Mouse (Mus musculus) lung, postnatal 10 days (tissue): ENCODE results near the gene Gemin2.

Experiments used
- DNase-seq: peaks from one replicate; pipeline ENCODE4 v3.0.0; 2021

The Gemin2 gene

DNA sequence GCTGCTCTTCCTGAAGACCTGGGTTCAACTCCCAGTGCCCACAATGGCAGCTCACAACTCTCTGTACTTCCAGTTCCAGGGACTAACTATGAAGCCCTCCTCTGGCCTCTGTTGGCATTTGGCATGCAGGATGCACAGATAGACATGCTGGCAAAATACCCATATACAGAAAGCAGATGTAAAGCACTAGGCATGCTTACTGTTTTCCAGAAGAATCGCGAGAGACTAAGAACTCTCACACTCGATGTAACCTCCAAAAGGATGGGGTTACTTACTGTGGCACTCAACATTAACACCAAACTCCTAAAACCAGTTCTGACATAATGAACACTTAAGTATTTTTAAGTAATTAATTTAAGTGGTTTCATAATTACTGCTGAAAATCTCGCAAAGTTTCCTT, 47.1 kb downstream of the Gemin2 start:
- DNase-seq: no peak

DNA sequence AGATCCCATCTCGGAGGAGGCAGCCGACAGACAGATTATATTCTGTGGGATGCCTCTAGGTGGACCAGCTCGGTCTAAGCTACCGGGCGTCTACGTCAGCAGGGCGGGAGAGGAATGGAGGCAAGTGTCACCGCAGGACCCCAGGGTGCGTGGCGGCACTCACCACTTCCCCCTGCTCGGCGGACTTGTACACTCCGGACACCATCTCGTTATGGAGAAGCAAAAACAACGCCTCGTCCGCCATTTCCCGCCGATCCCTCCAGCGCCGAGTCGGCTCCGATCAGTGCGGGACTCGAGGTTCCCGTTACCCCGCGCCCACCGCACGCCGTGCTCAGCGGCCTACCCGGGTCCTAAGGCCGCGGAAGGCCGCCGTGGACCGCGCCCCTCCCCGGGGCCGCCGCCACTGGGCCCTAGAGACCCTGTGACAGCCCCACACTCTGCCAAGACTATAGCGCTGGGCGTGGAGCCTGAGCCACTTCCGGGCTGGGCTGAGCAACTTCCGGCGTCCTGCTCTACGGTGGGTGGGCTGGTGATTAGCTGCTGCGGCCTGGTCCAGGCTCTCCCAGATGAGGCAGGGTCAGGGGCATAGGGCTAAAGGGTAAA, 47.9 kb downstream of the Gemin2 start, which contains the start of gene Trappc6b:
Gene Trappc6b, minus strand, starts transcription at position 480 of the 603 bp plus-strand sequence.
- DNase-seq: peak; percentile 90

DNA sequence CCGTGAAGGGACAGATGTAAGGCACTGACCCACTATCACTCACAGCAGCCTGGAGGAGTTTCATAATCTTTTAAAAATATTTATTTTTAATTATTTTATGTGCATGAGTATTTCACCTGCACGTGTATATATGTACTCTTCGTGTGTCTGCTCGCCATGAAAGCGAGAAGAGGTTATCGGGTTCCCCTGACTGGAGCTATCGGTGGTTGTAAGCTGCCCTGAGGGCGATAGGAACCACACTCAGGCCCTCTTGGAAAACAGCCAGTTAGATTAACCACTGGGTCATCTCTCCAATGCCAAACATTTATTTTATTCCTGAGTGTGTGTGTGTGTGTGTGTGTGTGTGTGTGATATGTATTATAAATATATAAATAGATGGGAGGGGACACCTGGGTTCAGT, 51.6 kb downstream of the Gemin2 start:
- no peak for DNase-seq

DNA sequence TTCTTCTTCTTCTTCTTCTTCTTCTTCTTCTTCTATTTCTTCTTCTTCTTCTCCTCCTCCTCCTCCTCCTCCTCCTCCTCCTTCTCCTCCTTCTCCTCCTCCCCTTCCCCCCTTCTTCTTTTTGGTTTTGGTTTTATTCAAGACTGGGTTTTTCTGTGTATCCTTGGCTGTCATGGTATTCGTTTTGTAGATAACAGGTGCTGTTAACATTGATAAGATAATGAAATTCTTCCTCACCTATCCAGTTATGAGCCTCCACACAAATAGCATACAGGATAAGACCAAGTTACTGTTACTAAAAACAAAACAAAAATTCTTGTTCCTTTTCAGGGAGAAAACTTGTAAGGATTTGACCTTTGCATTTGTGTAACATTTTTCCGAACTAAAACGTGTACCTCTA, 52.6 kb downstream of the Gemin2 start:
- DNase-seq: no peak

DNA sequence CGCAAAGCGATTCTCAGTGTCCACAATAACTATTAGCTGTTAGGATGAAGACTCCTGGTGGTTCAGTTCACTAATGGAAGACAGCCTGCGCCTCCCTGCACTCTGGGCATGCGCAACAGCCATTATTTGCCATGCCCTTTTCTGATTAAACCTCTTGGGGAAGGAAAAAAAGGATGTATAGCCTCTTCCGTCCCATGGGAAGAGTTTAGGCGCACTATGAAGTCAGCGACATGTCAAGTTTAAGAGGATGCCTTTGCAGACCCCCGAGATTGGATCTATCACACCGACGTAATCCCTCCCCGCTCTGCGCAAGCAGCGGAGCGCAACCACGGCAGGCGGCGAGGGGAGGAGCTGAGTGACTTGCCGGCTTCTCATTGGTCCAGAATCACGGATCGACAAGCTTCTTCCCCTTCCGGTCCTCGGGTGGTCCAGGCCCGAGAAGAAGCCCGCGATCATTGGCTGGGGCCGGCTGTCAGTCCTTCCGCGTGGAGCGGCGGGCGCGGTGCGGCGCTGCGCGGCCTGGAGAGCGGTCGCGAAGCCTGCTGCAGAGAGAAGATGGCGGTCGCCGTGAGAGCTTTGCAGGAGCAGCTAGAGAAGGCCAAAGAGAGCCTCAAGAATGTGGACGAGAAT, 53.4 kb downstream of the Gemin2 start, which contains the start of gene Pnn:
Gene Pnn, plus strand, starts transcription at position 437 of the 630 bp plus-strand sequence.
- peak; percentile 99 for DNase-seq

DNA sequence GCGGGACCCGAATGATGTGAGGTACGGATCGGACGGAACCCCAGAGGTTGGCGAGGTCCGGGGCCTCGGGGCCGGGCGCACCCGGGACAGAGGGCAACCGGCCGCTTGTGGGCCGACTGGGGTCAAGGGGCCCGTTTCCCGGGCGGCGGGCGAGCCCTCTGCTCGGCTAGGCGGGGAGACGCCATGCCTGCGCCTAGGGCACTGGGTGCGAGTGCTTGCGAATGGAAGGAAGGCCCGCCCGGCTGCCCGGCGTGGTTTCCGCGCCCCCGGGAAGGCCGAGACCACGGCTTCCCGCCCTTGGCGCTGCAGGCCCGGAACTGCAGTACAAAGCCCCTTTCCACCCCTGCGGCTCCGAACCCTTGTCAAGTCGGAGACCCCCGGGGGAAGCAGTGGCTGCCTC, 53.9 kb downstream of the Gemin2 start:
- DNase-seq: peak; percentile 50

DNA sequence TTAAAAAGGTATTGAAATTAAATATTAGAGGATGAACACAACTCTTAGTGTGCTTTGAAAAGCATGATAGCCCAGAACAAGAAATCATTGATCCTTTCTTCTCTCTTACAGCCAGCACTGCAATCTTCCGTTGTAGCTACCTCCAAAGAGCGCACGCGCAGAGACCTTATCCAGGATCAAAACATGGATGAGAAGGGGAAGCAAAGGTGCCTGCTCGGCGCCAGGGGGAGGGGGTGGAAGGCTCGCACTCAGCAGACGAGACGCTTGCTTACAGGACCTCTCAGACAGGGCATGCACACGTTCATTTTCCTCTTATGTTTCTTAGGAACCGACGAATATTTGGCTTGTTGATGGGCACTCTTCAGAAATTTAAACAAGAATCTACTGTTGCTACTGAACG, 55.6 kb downstream of the Gemin2 start:
- no peak for DNase-seq

DNA sequence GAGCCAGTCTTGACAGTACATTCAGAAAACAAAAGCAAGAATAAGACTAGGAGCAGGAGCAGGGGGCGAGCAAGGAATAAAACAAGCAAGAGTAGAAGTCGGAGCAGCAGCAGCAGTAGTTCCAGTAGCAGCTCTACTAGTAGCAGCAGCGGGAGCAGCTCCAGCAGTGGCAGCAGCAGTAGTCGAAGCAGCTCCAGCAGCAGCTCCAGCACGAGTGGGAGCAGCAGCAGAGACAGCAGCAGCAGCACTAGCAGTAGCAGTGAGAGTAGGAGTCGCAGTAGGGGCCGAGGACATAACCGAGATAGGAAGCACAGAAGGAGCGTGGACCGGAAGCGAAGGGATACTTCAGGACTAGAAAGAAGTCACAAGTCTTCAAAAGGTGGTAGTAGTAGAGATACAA, 59.1 kb downstream of the Gemin2 start:
- DNase-seq: no peak

DNA sequence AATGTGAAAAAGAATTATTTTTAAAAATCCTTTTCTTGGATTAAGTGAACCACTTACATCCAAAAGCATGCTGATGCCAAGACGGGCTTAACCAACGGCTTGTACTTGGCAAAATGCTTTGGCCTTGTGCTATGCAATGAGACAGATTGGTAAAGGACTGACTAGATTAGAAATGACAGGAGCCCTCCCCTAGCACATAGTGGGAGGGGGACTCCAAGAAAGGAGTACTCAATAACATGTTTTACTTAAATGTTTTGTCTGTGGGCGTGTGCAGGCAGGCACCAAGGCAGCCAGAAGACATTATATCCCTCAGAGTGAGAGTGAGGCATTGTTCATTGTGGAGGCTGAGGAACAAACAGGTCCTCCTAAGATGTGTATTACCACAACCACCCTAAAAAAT, 60.9 kb downstream of the Gemin2 start:
- no peak for DNase-seq

DNA sequence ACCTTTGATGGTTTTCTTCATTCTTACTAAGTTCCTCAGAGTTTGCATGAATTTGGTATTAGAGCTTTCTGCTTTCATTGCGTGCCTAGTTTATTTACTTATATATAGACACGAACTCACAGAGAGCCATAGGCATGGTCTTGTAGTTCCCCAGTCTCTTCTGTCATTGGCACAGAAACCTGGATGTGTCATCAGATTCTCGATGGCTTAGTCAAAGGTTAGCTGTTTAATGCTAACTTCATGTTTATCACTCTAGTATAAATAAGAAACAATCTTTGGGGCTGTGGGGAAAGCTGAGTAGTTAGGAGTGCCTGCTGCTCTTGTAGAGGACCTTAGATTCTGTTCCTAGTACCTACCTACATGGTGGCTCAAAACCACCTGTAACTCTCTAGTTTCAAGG, 63.8 kb downstream of the Gemin2 start:
- DNase-seq: no peak

DNA sequence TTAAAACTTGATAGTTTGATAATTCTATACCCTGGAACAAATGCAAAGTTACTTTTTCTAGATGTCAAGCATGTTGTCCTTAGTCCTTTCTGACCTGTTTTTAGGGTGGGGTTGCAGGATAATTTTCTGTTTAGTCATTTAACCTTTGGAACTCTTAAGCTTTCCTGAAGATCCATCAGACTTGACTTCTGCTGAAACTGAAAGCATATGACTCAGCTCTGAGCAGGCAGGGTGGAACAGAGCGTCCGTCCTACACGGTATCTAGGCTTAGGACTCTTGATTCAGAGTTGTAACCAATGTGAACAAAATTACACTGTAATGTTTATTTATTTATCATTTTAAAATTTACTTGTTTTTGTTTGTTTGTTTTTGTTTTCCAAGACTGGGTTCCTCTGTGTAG, 64.7 kb downstream of the Gemin2 start:
- no peak for DNase-seq
